Mouse (Mus musculus) forebrain, embryonic 13.5 days (tissue): ENCODE results near the gene Far2. TPM values are rescaled to one million over a fixed set of nuclear protein-coding genes. Genes with fewer than 3 reads are reported as not detected.

Source experiments
- ATAC-seq: fragments of 200-750 bp; cut with Nextera tagmentation; 2 replicates; pipeline ENCODE4 v1.8.0; 2017
- H3K27ac ChIP-seq: fragments of 300-500 bp; sonication (generic); 2 replicates; pipeline ENCODE4 v1.5.1; 2015; ENCODE audit warnings: inconsistent platforms, mild to moderate bottlenecking, moderate library complexity
- H3K27me3 ChIP-seq: fragments of 300-500 bp; sonication (generic); 2 replicates; pipeline ENCODE4 v1.6.1; 2015; ENCODE audit warnings: mild to moderate bottlenecking, inconsistent platforms
- H3K36me3 ChIP-seq: fragments of 300-500 bp; sonication (generic); 2 replicates; pipeline ENCODE4 v1.6.1; 2015; ENCODE audit warnings: mild to moderate bottlenecking, inconsistent platforms; ENCODE audit not compliant: poor library complexity, severe bottlenecking
- H3K4me1 ChIP-seq: fragments of 300-500 bp; sonication (generic); 2 replicates; pipeline ENCODE4 v1.6.1; 2015; ENCODE audit warnings: inconsistent platforms
- H3K4me2 ChIP-seq: fragments of 300-500 bp; sonication (generic); 2 replicates; pipeline ENCODE4 v1.6.1; 2015; ENCODE audit warnings: inconsistent platforms, mild to moderate bottlenecking, moderate library complexity
- H3K4me3 ChIP-seq: fragments of 300-500 bp; sonication (generic); 2 replicates; pipeline ENCODE4 v1.5.1; 2015; ENCODE audit warnings: mild to moderate bottlenecking, inconsistent platforms
- H3K9ac ChIP-seq: fragments of 300-500 bp; sonication (generic); 2 replicates; pipeline ENCODE4 v1.6.1; 2015; ENCODE audit warnings: mild to moderate bottlenecking, inconsistent platforms
- H3K9me3 ChIP-seq: fragments of 300-500 bp; sonication (generic); replicated peaks from 2 replicates; pipeline ENCODE4 v1.6.1; 2016; ENCODE audit warnings: inconsistent platforms
- WGBS: fragments of 180-500 bp; shearing (Covaris S2); methylation state at CpG from one replicate; pipeline ENCODE4 v1.1.7; 2015; 5-methylcytosine and 5-hydroxymethylcytosine counted together
- polyA plus RNA-seq: library from polyadenylated mRNA; unstranded; fragments of >200 nt; fragmentation: Nextera tagmentation; extraction: Ambion mirVana; gene quantifications from 2 replicates; pipeline ENCODE4 v1.2.1, GENCODE M21; 2015

Far2 gene
- 5.7 and 6.2 TPM in 2 replicates for polyA plus RNA-seq

- H3K27me3 ChIP-seq = peaks cover 11% of the 10 kb centered on the region; the same call in 1 of the 2 replicates
- H3K4me3 ChIP-seq = peak within 1 kb of the TSS; percentile 45
- H3K9me3 ChIP-seq = no peaks in the 10 kb centered on the region
- no peaks in the 10 kb centered on the region for H3K36me3 ChIP-seq
- H3K4me2 ChIP-seq = peak within 1 kb of the TSS; percentile 74
- 3% methylated on average over 34 of the region's 34 CpGs for WGBS
- no peaks in the 10 kb centered on the region for H3K4me1 ChIP-seq
- no peak within 1 kb of the TSS for H3K27ac ChIP-seq
- peak; percentile 83 for ATAC-seq
- H3K9ac ChIP-seq = peak within 1 kb of the TSS; percentile 58
These were observed at the start of gene Far2 for GRCm38 (mm10) chr6:148046881-148047649. Gene Far2 (plus strand): TSS chr6:148047259.

- H3K4me2 ChIP-seq = no peak overlapping the region
- no peak for ATAC-seq
- no peaks in the 10 kb centered on the region for H3K27me3 ChIP-seq
- H3K27ac ChIP-seq = no peak overlapping the region
- 84% methylated on average over 2 of the region's 2 CpGs for WGBS
- no peaks in the 10 kb centered on the region for H3K4me1 ChIP-seq
- no peaks in the 10 kb centered on the region for H3K9me3 ChIP-seq
- no peaks in the 10 kb centered on the region for H3K36me3 ChIP-seq
- H3K4me3 ChIP-seq = no peak overlapping the region
- H3K9ac ChIP-seq = no peak overlapping the region
These were observed 46.6 kb upstream of the Far2 start for GRCm38 (mm10) chr6:148000483-148000882.

- no peak overlapping the region for H3K27ac ChIP-seq
- H3K4me1 ChIP-seq = no peaks in the 10 kb centered on the region
- ATAC-seq = peak; percentile 59; the same call in 1 of the 2 replicates
- no peak overlapping the region for H3K9ac ChIP-seq
- H3K4me3 ChIP-seq = no peak overlapping the region
- H3K27me3 ChIP-seq = no peaks in the 10 kb centered on the region
- H3K4me2 ChIP-seq = no peak overlapping the region
- H3K36me3 ChIP-seq = no peaks in the 10 kb centered on the region
- no peaks in the 10 kb centered on the region for H3K9me3 ChIP-seq
- WGBS = 42% methylated on average over 3 of the region's 3 CpGs
These were observed 46.0 kb upstream of the Far2 start for GRCm38 (mm10) chr6:148001071-148001470.

GRCm38 (mm10) chr6:148006118-148006837 is 40.8 kb upstream of the Far2 start:
- 72% methylated on average over 11 of the region's 11 CpGs for WGBS
- Histone ChIP-seq H3K27ac (no peak overlapping the region), H3K4me1 (no peaks in the 10 kb centered on the region), H3K36me3 (no peaks in the 10 kb centered on the region), H3K4me3 (no peak overlapping the region), H3K27me3 (no peaks in the 10 kb centered on the region), H3K9me3 (no peaks in the 10 kb centered on the region), H3K4me2 (no peak overlapping the region), H3K9ac (no peak overlapping the region)
- no peak for ATAC-seq

- no peak overlapping the region for H3K27ac ChIP-seq
- no peak overlapping the region for H3K4me2 ChIP-seq
- H3K4me1 ChIP-seq = no peaks in the 10 kb centered on the region
- no peaks in the 10 kb centered on the region for H3K9me3 ChIP-seq
- H3K36me3 ChIP-seq = no peaks in the 10 kb centered on the region
- no peak overlapping the region for H3K4me3 ChIP-seq
- H3K9ac ChIP-seq = no peak overlapping the region
- WGBS = 92% methylated on average over 1 of the region's 1 CpGs
- H3K27me3 ChIP-seq = no peaks in the 10 kb centered on the region
- no peak for ATAC-seq
These were observed 6.3 kb upstream of the Far2 start for GRCm38 (mm10) chr6:148040759-148041158.

GRCm38 (mm10) chr6:148047650-148047988 is 560 bp downstream of the Far2 start:
- peak; percentile 42; the same call in 1 of the 2 replicates for ATAC-seq
- Histone ChIP-seq H3K27ac (no peak overlapping the region), H3K9ac (peak overlapping the region; percentile 58), H3K27me3 (peaks cover 11% of the 10 kb centered on the region; the same call in 1 of the 2 replicates), H3K4me1 (no peaks in the 10 kb centered on the region), H3K9me3 (no peaks in the 10 kb centered on the region), H3K4me3 (peak overlapping the region; percentile 45), H3K4me2 (peak overlapping the region; percentile 74), H3K36me3 (no peaks in the 10 kb centered on the region)

- H3K4me2 ChIP-seq = no peak overlapping the region
- H3K27ac ChIP-seq = no peak overlapping the region
- H3K4me3 ChIP-seq = no peak overlapping the region
- H3K27me3 ChIP-seq = no peaks in the 10 kb centered on the region
- no peak overlapping the region for H3K9ac ChIP-seq
- no peak for ATAC-seq
- no peaks in the 10 kb centered on the region for H3K9me3 ChIP-seq
- no peaks in the 10 kb centered on the region for H3K36me3 ChIP-seq
- 81% methylated on average over 3 of the region's 3 CpGs for WGBS
- no peaks in the 10 kb centered on the region for H3K4me1 ChIP-seq
These were observed 16.1 kb downstream of the Far2 start for GRCm38 (mm10) chr6:148063131-148063530.

- H3K27me3 ChIP-seq = no peaks in the 10 kb centered on the region
These were observed 19.2 kb downstream of the Far2 start for GRCm38 (mm10) chr6:148066267-148066666.

GRCm38 (mm10) chr6:148068786-148069185 is 21.7 kb downstream of the Far2 start:
- Histone ChIP-seq H3K27me3 (no peaks in the 10 kb centered on the region), H3K9me3 (no peaks in the 10 kb centered on the region), H3K36me3 (no peaks in the 10 kb centered on the region), H3K9ac (no peak overlapping the region), H3K4me1 (no peaks in the 10 kb centered on the region), H3K4me3 (no peak overlapping the region), H3K27ac (no peak overlapping the region), H3K4me2 (no peak overlapping the region)
- ATAC-seq = no peak
- WGBS = 91% methylated on average over 4 of the region's 4 CpGs

More at GRCm38 (mm10) chr6:148066267-148066666, 19.2 kb downstream of the Far2 start:
- Histone ChIP-seq H3K9me3 (no peaks in the 10 kb centered on the region), H3K4me2 (no peak overlapping the region), H3K36me3 (no peaks in the 10 kb centered on the region), H3K4me1 (no peaks in the 10 kb centered on the region), H3K9ac (no peak overlapping the region), H3K27ac (no peak overlapping the region), H3K4me3 (no peak overlapping the region)
- no peak for ATAC-seq
- 82% methylated on average over 5 of the region's 5 CpGs for WGBS

GRCm38 (mm10) chr6:148073599-148073998 is 26.5 kb downstream of the Far2 start:
- 73% methylated on average over 3 of the region's 3 CpGs for WGBS
- no peaks in the 10 kb centered on the region for H3K9me3 ChIP-seq
- ATAC-seq = no peak
- H3K36me3 ChIP-seq = no peaks in the 10 kb centered on the region
- H3K4me3 ChIP-seq = no peak overlapping the region
- no peak overlapping the region for H3K27ac ChIP-seq
- no peak overlapping the region for H3K9ac ChIP-seq
- H3K4me2 ChIP-seq = no peak overlapping the region
- H3K27me3 ChIP-seq = no peaks in the 10 kb centered on the region
- no peaks in the 10 kb centered on the region for H3K4me1 ChIP-seq

GRCm38 (mm10) chr6:148074211-148074864 is 27.3 kb downstream of the Far2 start:
- no peak overlapping the region for H3K4me3 ChIP-seq
- no peak overlapping the region for H3K4me2 ChIP-seq
- no peak for ATAC-seq
- no peaks in the 10 kb centered on the region for H3K27me3 ChIP-seq
- H3K4me1 ChIP-seq = no peaks in the 10 kb centered on the region
- H3K9me3 ChIP-seq = no peaks in the 10 kb centered on the region
- H3K9ac ChIP-seq = no peak overlapping the region
- H3K27ac ChIP-seq = no peak overlapping the region
- no peaks in the 10 kb centered on the region for H3K36me3 ChIP-seq

GRCm38 (mm10) chr6:148083864-148084263 is 36.8 kb downstream of the Far2 start:
- 95% methylated on average over 2 of the region's 2 CpGs for WGBS
- H3K4me1 ChIP-seq = no peaks in the 10 kb centered on the region
- no peak overlapping the region for H3K4me3 ChIP-seq
- no peaks in the 10 kb centered on the region for H3K36me3 ChIP-seq
- H3K9ac ChIP-seq = no peak overlapping the region
- H3K4me2 ChIP-seq = no peak overlapping the region
- no peak overlapping the region for H3K27ac ChIP-seq
- H3K27me3 ChIP-seq = no peaks in the 10 kb centered on the region
- ATAC-seq = no peak
- no peaks in the 10 kb centered on the region for H3K9me3 ChIP-seq
